Mouse (Mus musculus): ENCODE measurements around the gene Atp6ap1. TPM values are rescaled to one million over a fixed set of nuclear protein-coding genes. Genes with fewer than 3 reads are reported as not detected.

Gene Atp6ap1
- total and polyA plus RNA-seq, 3 experiments = 41.6 to 355 (median 75.5) TPM

DNA sequence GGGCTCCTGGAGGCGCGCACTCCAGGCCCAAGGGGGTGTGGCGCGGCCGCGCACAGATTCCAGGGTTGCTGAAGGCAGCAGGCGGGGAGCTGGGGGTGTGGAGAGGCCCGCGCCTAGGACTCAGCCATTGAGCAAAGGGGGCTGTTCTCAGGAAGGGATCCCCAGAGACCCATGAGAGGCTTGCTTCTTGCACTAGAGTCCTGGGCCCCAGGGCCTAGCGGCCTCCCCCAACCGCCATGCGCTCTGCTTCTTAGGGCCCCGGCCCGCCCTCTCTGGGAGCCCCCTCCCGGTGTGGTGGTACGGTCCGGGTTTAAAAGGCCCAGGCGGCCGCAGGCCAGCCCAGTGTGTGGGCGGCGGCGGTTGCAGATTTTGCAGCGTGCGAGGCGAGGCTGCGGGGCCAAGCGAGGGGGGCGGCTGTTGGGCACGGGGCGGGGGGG is 31.8 kb downstream of the Atp6ap1 start, which contains the start of gene Plxna3:
Gene Plxna3, plus strand, starts transcription at position 342 of the 437 bp plus-strand sequence.
- Histone ChIP-seq H3K4me3 (ENCODE audit: control insufficient read depth in 1 of 2, insufficient read depth in 1 of 2, low read depth in 2 of 2, low read length in 2 of 2) (peak within 1 kb of the TSS; percentile 61 to 70), H3K36me3 (ENCODE audit: control insufficient read depth in 1 of 2, insufficient read depth in 2 of 2, low read length in 2 of 2) (peaks cover 0 to 12% of the 10 kb centered on the region in 2 experiments; a peak in 2 of 4 replicates), H3K9me3 (replicated peaks; ENCODE audit: insufficient read depth, low read length) (no peaks in the 10 kb centered on the region), H3K79me2 (ENCODE audit: control insufficient read depth, insufficient read depth, low read length, poor library complexity) (peaks cover 7% of the 10 kb centered on the region), H3K4me1 (ENCODE audit: control insufficient read depth in 1 of 2, insufficient read depth in 2 of 2, low read length in 2 of 2) (peaks cover 5 to 13% of the 10 kb centered on the region in 2 experiments; a peak in 3 of 4 replicates), H3K27ac (ENCODE audit: control insufficient read depth, low read depth, low read length) (peak within 1 kb of the TSS; percentile 68), H3K9ac (ENCODE audit: control insufficient read depth, low read depth, low read length, poor library complexity, severe bottlenecking) (peak within 1 kb of the TSS; percentile 77), H3K27me3 (ENCODE audit: control insufficient read depth in 1 of 2, insufficient read depth in 2 of 2, low read length in 2 of 2) (no peaks in the 10 kb centered on the region)
- TF ChIP-seq TBP (IDR thresholded peaks at IDR 0.05; ENCODE audit: low read depth, low read length) (peak; percentile 86), POLR2A (IDR thresholded peaks at IDR 0.05; ENCODE audit: control insufficient read depth in 1 of 2, insufficient read depth in 1 of 2, low read depth in 1 of 2, low read length in 2 of 2, poor library complexity in 1 of 2) (peak; percentile 35 to 62; a peak in 1 of 4 replicates), SIN3A (IDR thresholded peaks at IDR 0.05; ENCODE audit: low read length) (peak; percentile 35; the same call in 1 of the 2 replicates), HCFC1 (IDR thresholded peaks at IDR 0.05; ENCODE audit: low read depth, low read length) (0 out of 2 replicates have a peak, but pooled peaks have one; percentile 19), ZKSCAN1 (IDR thresholded peaks at IDR 0.05; ENCODE audit: low read depth, low read length) (no peak), TCF12 (IDR thresholded peaks at IDR 0.05; ENCODE audit: low read depth, low read length) (peak; percentile 29; the same call in 1 of the 2 replicates), CHD1 (IDR thresholded peaks at IDR 0.05; ENCODE audit: low read depth, low read length) (peak; percentile 98), MXI1 (IDR thresholded peaks at IDR 0.05; ENCODE audit: low read depth, low read length) (peak; percentile 40; the same call in 1 of the 2 replicates), TAL1 (IDR thresholded peaks at IDR 0.05; ENCODE audit: low read length) (no peak), MAX (IDR thresholded peaks at IDR 0.05; ENCODE audit: low read length) (no peak), NELFE (IDR thresholded peaks at IDR 0.05; ENCODE audit: low read depth, low read length) (peak; percentile 41; the same call in 1 of the 2 replicates)
- DNase-seq (ENCODE audit: low read depth, low spot score) = peak; percentile 79

DNA sequence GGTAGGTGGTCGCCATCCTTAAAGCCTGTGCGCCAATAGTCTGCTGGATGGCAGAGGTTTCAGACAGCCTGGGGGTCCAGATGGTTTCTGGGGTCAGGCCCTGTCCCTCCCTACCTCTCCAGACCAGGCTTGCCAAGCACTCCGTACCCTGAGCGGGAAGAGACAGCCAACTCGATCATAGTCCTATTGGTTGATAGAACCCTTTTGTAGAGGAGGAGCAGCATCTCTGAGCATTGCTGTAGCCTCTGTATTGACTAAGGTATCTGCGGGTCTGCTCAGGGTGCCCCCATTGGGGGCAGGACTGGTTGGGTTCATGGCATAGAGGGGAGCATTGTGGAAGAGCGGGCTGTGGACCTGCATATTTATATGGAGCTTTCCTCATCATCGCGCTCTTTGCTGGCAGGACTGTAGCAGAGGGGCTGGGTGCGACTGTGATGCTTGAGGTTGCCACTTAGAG is 32.3 kb downstream of the Atp6ap1 start:
- DNase-seq (ENCODE audit: low read depth, low spot score) = peak; percentile 24
- Histone ChIP-seq H3K36me3 (ENCODE audit: control insufficient read depth in 1 of 2, insufficient read depth in 2 of 2, low read length in 2 of 2) (peaks cover 0 to 12% of the 10 kb centered on the region in 2 experiments; a peak in 2 of 4 replicates), H3K4me1 (ENCODE audit: control insufficient read depth in 1 of 2, insufficient read depth in 2 of 2, low read length in 2 of 2) (peaks cover 5 to 13% of the 10 kb centered on the region in 2 experiments; a peak in 3 of 4 replicates), H3K27ac (ENCODE audit: control insufficient read depth, low read depth, low read length) (peak overlapping the region; percentile 49), H3K4me3 (ENCODE audit: control insufficient read depth in 1 of 2, insufficient read depth in 1 of 2, low read depth in 2 of 2, low read length in 2 of 2) (peak overlapping the region; percentile 61 to 70), H3K9ac (ENCODE audit: control insufficient read depth, low read depth, low read length, poor library complexity, severe bottlenecking) (peak overlapping the region; percentile 77), H3K79me2 (ENCODE audit: control insufficient read depth, insufficient read depth, low read length, poor library complexity) (peaks cover 7% of the 10 kb centered on the region), H3K9me3 (replicated peaks; ENCODE audit: insufficient read depth, low read length) (no peaks in the 10 kb centered on the region), H3K27me3 (ENCODE audit: control insufficient read depth in 1 of 2, insufficient read depth in 2 of 2, low read length in 2 of 2) (no peaks in the 10 kb centered on the region)
- no peak for TF ChIP-seq GABPA (IDR thresholded peaks at IDR 0.05; ENCODE audit: low read depth, low read length)
- TF ChIP-seq ZMIZ1 (IDR thresholded peaks at IDR 0.05; ENCODE audit: low read depth, low read length) = no peak
- TF ChIP-seq UBTF (IDR thresholded peaks at IDR 0.05; ENCODE audit: borderline replicate concordance, insufficient read depth, low read depth, low read length) = no peak

Measured in MEL (cell line).